Mouse (Mus musculus) ovary, postnatal 10 days (tissue): ENCODE measurements at regions not wholly inside any gene's neighbourhood (a gene's known extent, or its start where the extent isn't known, plus 50 kb on each side); places are given as distances from the start of the nearest gene placed in this dataset.

Source experiments
- DNase-seq: peaks from one replicate; pipeline ENCODE4 v3.0.0; 2022; ENCODE audit warnings: low spot score

GRCm38 (mm10) chr10:17366042-17366740 is 356.8 kb upstream of the Cited2 start:
- DNase-seq: no peak

GRCm38 (mm10) chr10:17367026-17367425 is 356.0 kb upstream of the Cited2 start:
- no peak for DNase-seq

- no peak for DNase-seq
Observed at GRCm38 (mm10) chr10:17367430-17367829, 355.6 kb upstream of the Cited2 start.

GRCm38 (mm10) chr10:17368636-17369035 is 354.4 kb upstream of the Cited2 start:
- DNase-seq: no peak

- no peak for DNase-seq
Observed at GRCm38 (mm10) chr10:17372905-17373304, 350.1 kb upstream of the Cited2 start.

GRCm38 (mm10) chr10:17374047-17374446 is 349.0 kb upstream of the Cited2 start:
- no peak for DNase-seq

- no peak for DNase-seq
Observed at GRCm38 (mm10) chr10:17382990-17383389, 340.0 kb upstream of the Cited2 start.

- DNase-seq: peak; percentile 4
Observed at GRCm38 (mm10) chr10:17385181-17385580, 337.8 kb upstream of the Cited2 start.

- DNase-seq: no peak
Observed at GRCm38 (mm10) chr10:17387296-17387695, 335.7 kb upstream of the Cited2 start.

GRCm38 (mm10) chr10:17395495-17396224 is 327.4 kb upstream of the Cited2 start:
- DNase-seq: no peak

- DNase-seq: no peak
Observed at GRCm38 (mm10) chr10:17403899-17404298, 319.1 kb upstream of the Cited2 start.

GRCm38 (mm10) chr10:17407854-17408606 is 315.0 kb upstream of the Cited2 start:
- no peak for DNase-seq

GRCm38 (mm10) chr10:17408781-17409180 is 314.2 kb upstream of the Cited2 start:
- no peak for DNase-seq

GRCm38 (mm10) chr10:17411300-17411987 is 311.6 kb upstream of the Cited2 start:
- no peak for DNase-seq

- DNase-seq: no peak
Observed at GRCm38 (mm10) chr10:17415112-17415511, 307.9 kb upstream of the Cited2 start.

GRCm38 (mm10) chr10:17416121-17416520 is 306.9 kb upstream of the Cited2 start:
- DNase-seq: no peak

- no peak for DNase-seq
Observed at GRCm38 (mm10) chr10:17417394-17417793, 305.6 kb upstream of the Cited2 start.

- no peak for DNase-seq
Observed at GRCm38 (mm10) chr10:17418227-17418685, 304.8 kb upstream of the Cited2 start.

GRCm38 (mm10) chr10:17423584-17424278 is 299.3 kb upstream of the Cited2 start:
- no peak for DNase-seq

- DNase-seq: no peak
Observed at GRCm38 (mm10) chr10:17426197-17426596, 296.8 kb upstream of the Cited2 start.

GRCm38 (mm10) chr10:17427316-17427715 is 295.7 kb upstream of the Cited2 start:
- no peak for DNase-seq
